Mouse (Mus musculus): Measurements from ENCODE around the gene Cyp4f15. TPM values are rescaled to one million over a fixed set of nuclear protein-coding genes. Genes with fewer than 3 reads are reported as not detected.

Gene Cyp4f15
- 13.9 and 19.8 TPM in 2 replicates for polyA plus RNA-seq (2021; fragmentation: Nextera tagmentation)
- long read RNA-seq, experiment 1, transcript Cyp4f15-201 (13 exons, 2,095 nt), result major isoform, 50 of 94 reads
- long read RNA-seq, experiment 1, partial matches to known transcripts, result 5 of 94 reads
- long read RNA-seq, experiment 1, other reads (novel, unspliced or antisense), result 39 of 94 reads
- long read RNA-seq, experiment 2, transcript Cyp4f15-201 (13 exons, 2,095 nt), result major isoform, 16 of 25 reads
- long read RNA-seq, experiment 2, partial matches to known transcripts, result 5 of 25 reads
- long read RNA-seq, experiment 2, other reads (novel, unspliced or antisense), result 4 of 25 reads

GRCm38 (mm10) chr17:32685048-32685750 is at the start of gene Cyp4f15:
TSS of gene Cyp4f15 (plus strand) at chr17:32685627.

GRCm38 (mm10) chr17:32658712-32659111 is 26.7 kb upstream of the Cyp4f15 start, which contains the start of gene Cyp4f40:
TSS of gene Cyp4f40 (plus strand) at chr17:32658900.

Other genes starting within 250 kb of the Cyp4f15 start
- 0.06 TPM in 1 of 2 replicates, not detected in the other for gene Cyp4f39, start 232.9 kb upstream of the Cyp4f15 start, polyA plus RNA-seq (2021; fragmentation: Nextera tagmentation)
- 2.1 and 2.4 TPM in 2 replicates for gene Cyp4f17, start 179.6 kb upstream of the Cyp4f15 start, polyA plus RNA-seq (2021; fragmentation: Nextera tagmentation)
- gene Cyp4f16, start 149.1 kb upstream of the Cyp4f15 start, polyA plus RNA-seq (2021; fragmentation: Nextera tagmentation), result 2.4 and 2.7 TPM in 2 replicates
- not detected in 2 replicates for gene Cyp4f37, start 64.3 kb upstream of the Cyp4f15 start, polyA plus RNA-seq (2021; fragmentation: Nextera tagmentation)
- not detected in 2 replicates for gene Cyp4f40, start 26.7 kb upstream of the Cyp4f15 start, polyA plus RNA-seq (2021; fragmentation: Nextera tagmentation)
- gene Zfp871, start 102.7 kb downstream of the Cyp4f15 start, polyA plus RNA-seq (2021; fragmentation: Nextera tagmentation), result 7.2 and 10.7 TPM in 2 replicates
- gene Zfp811, start 124.3 kb downstream of the Cyp4f15 start, polyA plus RNA-seq (2021; fragmentation: Nextera tagmentation), result 3.8 TPM in 2 replicates
- gene Zfp799, start 144.6 kb downstream of the Cyp4f15 start, polyA plus RNA-seq (2021; fragmentation: Nextera tagmentation), result 9.2 and 9.3 TPM in 2 replicates
- gene Zfp870, start 206.0 kb downstream of the Cyp4f15 start, polyA plus RNA-seq (2021; fragmentation: Nextera tagmentation), result 3.2 and 4.0 TPM in 2 replicates
- 8.7 and 9.4 TPM in 2 replicates for gene Cyp4f14, start 231.7 kb downstream of the Cyp4f15 start, polyA plus RNA-seq (2021; fragmentation: Nextera tagmentation)

All from left cerebral cortex, adult 6 months (tissue).